Mouse (Mus musculus) naive thymus-derived CD4-positive, alpha-beta T cell, adult 5 months (primary cell): Measurements from ENCODE around the gene Fam241a. TPM values are rescaled to one million over a fixed set of nuclear protein-coding genes. Genes with fewer than 3 reads are reported as not detected.

Source experiments
- polyA plus RNA-seq: library from polyadenylated mRNA; unstranded; fragments of 100-300 nt; shearing (Covaris generic); gene quantifications from one replicate; pipeline ENCODE4 v1.2.1, GENCODE M21; 2017

Fam241a gene
- polyA plus RNA-seq = 34.5 TPM

DNA sequence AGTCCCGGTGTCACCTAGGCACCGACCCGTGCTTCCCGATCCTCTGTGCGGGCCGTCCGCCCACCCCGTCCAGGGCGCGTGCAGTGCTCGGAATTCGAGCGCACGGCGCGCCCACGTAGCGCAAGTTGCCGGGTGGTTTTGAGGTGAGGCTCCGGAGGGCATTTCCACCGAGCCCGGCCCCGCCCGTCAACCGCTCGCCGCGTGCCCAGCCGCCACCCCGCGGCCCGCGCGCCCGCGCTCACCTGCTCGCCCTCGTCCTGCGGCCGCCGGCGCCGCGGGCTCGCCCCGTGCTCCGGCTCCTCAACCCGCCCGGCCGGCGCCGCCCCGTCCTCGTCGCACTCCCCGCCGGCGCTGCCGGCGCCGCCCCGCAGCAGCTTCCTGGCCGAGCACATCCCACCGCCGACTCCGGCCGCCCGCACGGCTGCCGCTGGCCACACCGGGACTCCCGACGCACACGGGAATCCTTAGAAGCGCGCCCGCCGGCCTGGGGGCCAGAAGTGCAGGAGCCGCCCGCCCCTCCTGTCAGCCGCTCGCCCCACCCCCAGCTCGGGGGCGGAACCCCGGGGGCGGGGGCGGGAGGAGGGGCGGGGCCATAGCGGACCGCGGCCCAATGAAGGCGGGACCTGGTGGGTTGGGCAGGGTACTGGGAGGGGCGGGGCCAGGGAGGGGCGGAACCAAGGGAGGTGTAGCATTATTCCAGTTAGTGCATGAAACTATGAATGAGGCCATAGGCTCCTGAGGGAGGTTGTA is at the start of gene Fam241a:
Fam241a (minus strand) TSS at position 533 of the 750 bp plus-strand sequence.

GRCm38 (mm10) chr3:127837154-127837865 is 58.8 kb downstream of the Fam241a start, which contains the start of gene Ap1ar:
Gene Ap1ar (minus strand): TSS chr3:127837523.

Other genes starting within 250 kb of the Fam241a start
- gene Alpk1, start 115.8 kb downstream of the Fam241a start, polyA plus RNA-seq = 0.78 TPM
- gene Tifa, start 106.5 kb downstream of the Fam241a start, polyA plus RNA-seq = not detected
- 51.6 TPM for gene Ap1ar, start 58.8 kb downstream of the Fam241a start, polyA plus RNA-seq